Mouse (Mus musculus) midbrain, embryonic 13.5 days (tissue): ENCODE results near the gene Soat2. TPM values are rescaled to one million over a fixed set of nuclear protein-coding genes. Genes with fewer than 3 reads are reported as not detected.
"Not testable (repeated sequence)": the region's sequence is repeated elsewhere in the genome, so short reads cannot be mapped to it uniquely, and the experiment has no call there.

Experiments used
- ATAC-seq: fragments of 200-750 bp; cut with Nextera tagmentation; 2 replicates; pipeline ENCODE4 v1.8.0; 2017; ENCODE audit warnings: mild to moderate bottlenecking, moderate TSS enrichment, moderate library complexity
- H3K27ac ChIP-seq: fragments of 300-500 bp; sonication (generic); 2 replicates; pipeline ENCODE4 v1.5.1; 2015; ENCODE audit warnings: inconsistent platforms, mild to moderate bottlenecking, moderate library complexity
- H3K27me3 ChIP-seq: fragments of 300-500 bp; sonication (generic); 2 replicates; pipeline ENCODE4 v1.6.1; 2015; ENCODE audit warnings: mild to moderate bottlenecking, inconsistent platforms
- H3K36me3 ChIP-seq: fragments of 300-500 bp; sonication (generic); 2 replicates; pipeline ENCODE4 v1.6.1; 2015; ENCODE audit warnings: mild to moderate bottlenecking, inconsistent platforms
- H3K4me1 ChIP-seq: fragments of 300-500 bp; sonication (generic); replicated peaks from 2 replicates; pipeline ENCODE4 v1.6.1; 2015; ENCODE audit warnings: inconsistent platforms
- H3K4me2 ChIP-seq: fragments of 300-500 bp; sonication (generic); replicated peaks from 2 replicates; pipeline ENCODE4 v1.6.1; 2015; ENCODE audit warnings: moderate library complexity, mild to moderate bottlenecking, inconsistent platforms
- H3K4me3 ChIP-seq: fragments of 300-500 bp; sonication (generic); replicated peaks from 2 replicates; pipeline ENCODE4 v1.5.1; 2015; ENCODE audit warnings: mild to moderate bottlenecking, inconsistent platforms
- H3K9ac ChIP-seq: fragments of 300-500 bp; sonication (generic); replicated peaks from 2 replicates; pipeline ENCODE4 v1.6.1; 2015; ENCODE audit warnings: mild to moderate bottlenecking, inconsistent platforms
- H3K9me3 ChIP-seq: fragments of 300-500 bp; sonication (generic); 2 replicates; pipeline ENCODE4 v1.6.1; 2016; ENCODE audit warnings: mild to moderate bottlenecking, inconsistent platforms
- WGBS: fragments of 180-500 bp; shearing (Covaris S2); methylation state at CpG from one replicate; pipeline ENCODE4 v1.1.7; 2015; 5-methylcytosine and 5-hydroxymethylcytosine counted together
- polyA plus RNA-seq: library from polyadenylated mRNA; unstranded; fragments of >200 nt; fragmentation: Nextera tagmentation; extraction: Ambion mirVana; gene quantifications from 2 replicates; pipeline ENCODE4 v1.2.1, GENCODE M21; 2015

Gene Soat2
- polyA plus RNA-seq, 1 experiment from 2014 or later = not detected

GRCm38 (mm10) chr15:102141120-102141519, 9.2 kb upstream of the Soat2 start:
- Histone ChIP-seq H3K9ac (no peak overlapping the region), H3K27ac (no peak overlapping the region), H3K27me3 (peaks cover 42% of the 10 kb centered on the region), H3K36me3 (no peaks in the 10 kb centered on the region), H3K4me1 (peaks cover 14% of the 10 kb centered on the region), H3K9me3 (no peaks in the 10 kb centered on the region), H3K4me3 (no peak overlapping the region), H3K4me2 (no peak overlapping the region)
- WGBS = 94% methylated on average over 5 of the region's 5 CpGs
- no peak for ATAC-seq

GRCm38 (mm10) chr15:102142914-102143912, 7.1 kb upstream of the Soat2 start:
- Histone ChIP-seq H3K9me3 (no peaks in the 10 kb centered on the region), H3K4me1 (peaks cover 7% of the 10 kb centered on the region), H3K27ac (no peak overlapping the region), H3K36me3 (no peaks in the 10 kb centered on the region), H3K4me3 (no peak overlapping the region), H3K9ac (no peak overlapping the region), H3K4me2 (no peak overlapping the region), H3K27me3 (peaks cover 44% of the 10 kb centered on the region)
- no peak for ATAC-seq
- WGBS = 56% methylated on average over 23 of the region's 23 CpGs

DNA sequence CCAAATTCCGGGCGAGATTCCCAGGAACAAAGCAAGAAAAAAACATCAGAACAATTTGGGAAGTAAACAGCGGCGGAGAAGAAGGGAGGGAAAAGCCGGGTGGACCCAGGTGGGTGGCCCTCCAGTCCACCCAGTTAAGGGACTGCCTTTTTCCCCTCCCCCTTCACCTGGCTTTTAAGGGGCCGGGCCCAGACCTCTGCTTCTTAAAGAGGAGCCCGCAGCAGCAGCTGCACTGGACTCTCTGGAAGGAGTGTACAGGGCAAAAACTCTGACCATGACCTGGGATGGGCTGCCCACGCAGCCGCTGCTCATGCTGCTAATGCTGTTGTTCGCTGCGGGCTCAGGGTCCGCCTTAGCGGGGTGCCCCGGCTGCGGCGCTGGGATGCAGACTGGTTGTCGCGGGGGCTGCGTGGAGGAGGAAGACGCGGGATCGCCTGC, 6.0 kb upstream of the Soat2 start, which contains the start of gene Igfbp6:
Gene Igfbp6 (plus strand): TSS at position 89 of the 438 bp plus-strand sequence.
- peak within 1 kb of the TSS; percentile 20 for H3K4me3 ChIP-seq
- H3K4me2 ChIP-seq = peak within 1 kb of the TSS; percentile 38
- no peak within 1 kb of the TSS for H3K27ac ChIP-seq
- no peaks in the 10 kb centered on the region for H3K36me3 ChIP-seq
- H3K27me3 ChIP-seq = peaks cover 44% of the 10 kb centered on the region
- no peaks in the 10 kb centered on the region for H3K9me3 ChIP-seq
- peak within 1 kb of the TSS; percentile 42 for H3K9ac ChIP-seq
- H3K4me1 ChIP-seq = peaks cover 7% of the 10 kb centered on the region
- ATAC-seq = no peak
- WGBS = 3% methylated on average over 22 of the region's 22 CpGs

- peak overlapping the region; percentile 38 for H3K4me2 ChIP-seq
- no peak overlapping the region for H3K27ac ChIP-seq
- no peak for ATAC-seq
- peaks cover 7% of the 10 kb centered on the region for H3K4me1 ChIP-seq
- H3K9ac ChIP-seq = peak overlapping the region; percentile 42
- no peaks in the 10 kb centered on the region for H3K9me3 ChIP-seq
- H3K27me3 ChIP-seq = peaks cover 44% of the 10 kb centered on the region
- WGBS = 9% methylated on average over 18 of the region's 19 CpGs
- H3K36me3 ChIP-seq = no peaks in the 10 kb centered on the region
- H3K4me3 ChIP-seq = peak overlapping the region; percentile 20
These were observed 5.6 kb upstream of the Soat2 start for GRCm38 (mm10) chr15:102144726-102145125.

DNA sequence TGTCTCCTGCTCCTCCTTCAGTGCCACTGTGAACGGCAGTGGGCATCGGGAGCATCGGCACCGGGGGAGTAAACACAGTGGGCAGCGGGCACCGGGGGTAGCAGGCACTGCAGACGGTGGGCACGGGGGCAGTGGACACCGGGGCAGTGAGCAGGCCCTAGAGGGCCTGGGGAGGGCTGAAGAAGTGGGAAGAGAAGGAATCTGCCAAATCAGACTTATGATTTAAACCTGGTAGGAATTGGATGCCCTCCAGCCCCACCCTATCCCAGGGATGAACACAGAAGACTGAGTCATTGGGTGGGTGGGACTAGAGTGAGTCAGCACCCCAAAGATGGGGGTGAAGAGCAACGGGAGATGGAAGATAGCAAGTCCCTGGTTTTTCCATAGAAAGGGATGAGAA, 5.0 kb upstream of the Soat2 start:
- WGBS = 90% methylated on average over 10 of the region's 10 CpGs
- ATAC-seq = no peak
- no peak overlapping the region for H3K4me2 ChIP-seq

DNA sequence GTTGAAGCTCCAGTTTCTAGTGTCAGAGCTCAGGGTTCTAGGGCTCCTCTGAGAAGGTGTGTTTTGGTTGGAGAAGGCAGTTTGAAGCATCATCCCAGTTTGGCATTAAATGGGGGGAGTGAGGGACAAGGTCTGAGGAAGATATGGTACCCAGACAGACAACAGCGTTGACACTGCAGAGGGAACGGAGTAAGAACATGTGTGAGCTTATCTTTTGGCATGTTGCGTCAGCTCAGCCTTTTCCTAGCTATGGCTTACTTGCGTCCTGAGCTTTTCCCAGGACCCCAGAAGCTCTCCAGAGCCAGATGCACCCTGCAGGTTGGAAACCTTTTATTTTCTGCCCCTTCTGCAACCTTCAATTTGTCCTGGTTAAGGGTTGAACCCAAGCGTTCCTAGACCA, 4.2 kb upstream of the Soat2 start:
- H3K27me3 ChIP-seq = peaks cover 44% of the 10 kb centered on the region
- no peaks in the 10 kb centered on the region for H3K36me3 ChIP-seq
- no peak overlapping the region for H3K27ac ChIP-seq
- peaks cover 7% of the 10 kb centered on the region for H3K4me1 ChIP-seq
- no peak overlapping the region for H3K4me2 ChIP-seq
- H3K9ac ChIP-seq = no peak overlapping the region
- 88% methylated on average over 5 of the region's 5 CpGs for WGBS
- no peak overlapping the region for H3K4me3 ChIP-seq
- H3K9me3 ChIP-seq = no peaks in the 10 kb centered on the region
- no peak for ATAC-seq

More for the DNA sequence above, 5.0 kb upstream of the Soat2 start:
- H3K9me3 ChIP-seq = no peaks in the 10 kb centered on the region
- peaks cover 7% of the 10 kb centered on the region for H3K4me1 ChIP-seq
- no peak overlapping the region for H3K27ac ChIP-seq
- H3K9ac ChIP-seq = no peak overlapping the region
- H3K36me3 ChIP-seq = no peaks in the 10 kb centered on the region
- no peak overlapping the region for H3K4me3 ChIP-seq
- peaks cover 44% of the 10 kb centered on the region for H3K27me3 ChIP-seq

DNA sequence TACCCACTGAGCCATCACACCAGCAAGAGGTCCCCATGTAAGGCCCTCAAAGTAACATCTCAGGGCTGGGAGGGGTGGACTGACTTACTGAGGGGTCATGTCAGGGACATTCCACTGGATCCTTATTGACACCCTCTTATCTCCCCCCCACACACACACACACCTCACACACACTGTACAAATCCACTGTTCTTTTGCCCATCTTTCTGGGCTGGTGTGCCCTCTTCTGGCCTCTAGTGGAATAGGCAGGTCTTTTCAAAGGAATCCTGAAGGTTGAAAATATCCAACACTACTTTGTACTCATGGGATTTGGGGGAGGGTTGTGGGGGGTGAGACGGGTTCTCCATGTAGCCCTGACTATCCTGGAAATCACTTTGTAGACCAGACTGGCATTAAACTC, 3.4 kb upstream of the Soat2 start:
- ATAC-seq = no peak
- Histone ChIP-seq H3K27ac (no peak overlapping the region), H3K9me3 (no peaks in the 10 kb centered on the region), H3K4me1 (peaks cover 7% of the 10 kb centered on the region), H3K4me2 (no peak overlapping the region), H3K9ac (no peak overlapping the region), H3K27me3 (peaks cover 38% of the 10 kb centered on the region), H3K36me3 (no peaks in the 10 kb centered on the region), H3K4me3 (no peak overlapping the region)
- WGBS = 9% methylated on average over 1 of the region's 1 CpGs

DNA sequence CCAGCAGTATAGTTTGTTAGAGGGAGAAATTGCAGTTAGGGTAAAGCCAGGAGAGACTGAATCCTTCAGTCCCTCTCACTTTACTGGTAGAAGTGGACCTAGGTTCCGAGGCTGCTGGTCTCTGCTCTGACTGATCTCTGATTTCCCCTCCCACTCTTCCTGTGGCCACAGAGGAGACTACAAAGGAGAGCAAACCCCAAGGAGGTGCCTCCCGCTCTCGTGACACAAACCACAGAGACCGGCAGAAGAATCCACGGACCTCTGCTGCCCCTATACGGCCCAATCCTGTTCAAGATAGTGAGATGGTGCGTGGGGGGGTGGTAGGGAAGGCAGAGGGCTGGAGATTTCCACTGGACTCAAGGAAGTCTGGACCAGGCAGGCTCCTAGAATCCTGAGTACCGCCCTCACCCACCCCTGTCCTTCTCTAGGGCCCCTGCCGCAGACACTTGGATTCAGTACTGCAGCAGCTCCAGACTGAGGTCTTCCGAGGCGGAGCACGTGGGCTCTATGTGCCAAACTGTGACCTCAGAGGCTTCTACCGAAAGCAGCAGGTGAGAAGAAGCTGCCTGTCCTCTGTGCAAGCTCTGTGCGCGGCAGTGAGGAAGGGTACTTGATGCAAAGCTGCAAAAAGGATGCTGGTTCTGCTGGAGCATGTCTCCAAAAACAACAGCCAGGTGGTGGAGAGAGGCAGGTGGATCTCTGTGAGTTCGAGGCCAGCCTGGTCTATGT, 2.5 kb upstream of the Soat2 start:
- Histone ChIP-seq H3K4me3 (no peak overlapping the region), H3K4me1 (peaks cover 7% of the 10 kb centered on the region), H3K27me3 (peaks cover 31% of the 10 kb centered on the region), H3K9ac (no peak overlapping the region), H3K9me3 (no peaks in the 10 kb centered on the region), H3K4me2 (no peak overlapping the region), H3K36me3 (no peaks in the 10 kb centered on the region), H3K27ac (no peak overlapping the region)
- ATAC-seq = no peak
- WGBS = 73% methylated on average over 16 of the region's 16 CpGs

DNA sequence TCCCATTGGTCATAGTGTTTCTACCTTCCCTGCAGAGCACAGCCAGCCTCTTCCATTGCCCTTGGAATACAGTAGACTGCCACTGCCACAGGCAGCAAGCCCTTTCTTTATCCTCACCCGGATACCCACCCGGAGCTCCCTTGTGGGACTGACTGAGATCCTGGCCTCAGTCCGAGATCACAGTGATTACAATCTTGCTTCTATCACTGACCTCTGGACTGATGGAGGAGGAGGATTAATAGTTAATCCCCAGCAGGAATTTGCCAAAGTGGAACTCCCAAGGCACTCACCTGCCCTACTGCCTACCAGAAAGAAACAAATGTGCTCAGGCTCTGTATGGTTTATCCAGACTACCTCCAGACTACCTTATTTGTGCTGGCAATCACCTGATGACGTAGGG, 765 bp upstream of the Soat2 start:
- H3K9ac ChIP-seq = no peak overlapping the region
- WGBS = 57% methylated on average over 4 of the region's 4 CpGs
- peaks cover 1% of the 10 kb centered on the region for H3K4me1 ChIP-seq
- H3K27me3 ChIP-seq = peaks cover 17% of the 10 kb centered on the region
- H3K9me3 ChIP-seq = no peaks in the 10 kb centered on the region
- no peak overlapping the region for H3K4me2 ChIP-seq
- ATAC-seq = no peak
- H3K36me3 ChIP-seq = no peaks in the 10 kb centered on the region
- H3K27ac ChIP-seq = no peak overlapping the region
- no peak overlapping the region for H3K4me3 ChIP-seq

- 29% methylated on average over 4 of the region's 4 CpGs for WGBS
- H3K36me3 ChIP-seq = no peaks in the 10 kb centered on the region
- H3K9ac ChIP-seq = no peak overlapping the region
- no peaks in the 10 kb centered on the region for H3K27me3 ChIP-seq
- no peak for ATAC-seq
- H3K27ac ChIP-seq = no peak overlapping the region
- no peaks in the 10 kb centered on the region for H3K9me3 ChIP-seq
- no peak overlapping the region for H3K4me3 ChIP-seq
- H3K4me1 ChIP-seq = peaks cover 11% of the 10 kb centered on the region
- no peak overlapping the region for H3K4me2 ChIP-seq
These were observed 2.3 kb downstream of the Soat2 start for GRCm38 (mm10) chr15:102152646-102153045.

DNA sequence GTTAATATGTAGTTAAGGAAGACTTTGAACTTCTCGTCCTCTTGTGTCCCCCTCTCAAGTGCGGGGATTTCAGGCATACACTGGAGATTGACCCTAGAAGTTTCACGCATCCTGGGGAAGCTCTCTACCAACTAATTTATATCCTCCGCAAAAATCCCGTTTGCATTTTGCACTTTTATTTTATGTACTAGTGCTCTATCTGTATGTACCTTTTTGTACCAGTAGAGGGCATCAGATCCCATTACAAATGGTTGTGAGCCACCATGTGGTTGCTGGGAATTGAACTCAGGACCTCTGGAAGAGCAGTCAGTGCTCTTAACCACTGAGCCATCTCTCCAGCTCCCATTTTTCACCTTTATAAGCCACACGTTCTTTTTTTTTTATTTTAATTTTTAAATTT, 4.7 kb downstream of the Soat2 start:
- peaks cover 13% of the 10 kb centered on the region for H3K4me1 ChIP-seq
- not testable (repeated sequence) for H3K4me3 ChIP-seq, H3K27me3 ChIP-seq, ATAC-seq, H3K4me2 ChIP-seq, H3K9me3 ChIP-seq, H3K36me3 ChIP-seq, H3K9ac ChIP-seq, H3K27ac ChIP-seq
- 91% methylated on average over 6 of the region's 6 CpGs for WGBS

DNA sequence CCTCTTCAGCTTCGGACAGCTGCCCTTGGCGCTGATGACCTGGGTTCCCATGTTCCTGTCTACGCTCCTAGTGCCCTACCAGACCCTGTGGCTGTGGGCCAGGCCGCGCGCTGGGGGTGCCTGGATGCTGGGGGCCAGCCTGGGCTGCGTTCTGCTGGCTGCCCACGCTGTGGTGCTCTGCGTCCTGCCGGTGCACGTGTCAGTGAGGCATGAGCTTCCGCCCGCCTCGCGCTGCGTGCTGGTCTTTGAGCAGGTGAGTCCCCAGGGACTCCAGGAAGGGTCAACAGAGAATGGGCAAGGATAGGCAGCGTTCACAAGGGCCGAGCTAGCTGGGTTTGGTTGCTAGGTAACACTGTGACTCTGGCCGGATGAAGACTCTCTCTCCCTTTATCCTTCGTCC, 6.5 kb downstream of the Soat2 start:
- whole genome bisulfite sequencing = 23% methylated on average over 20 of the region's 20 CpGs
- H3K4me2 ChIP-seq = peak overlapping the region; percentile 15; the same call in 1 of the 2 replicates
- no peaks in the 10 kb centered on the region for H3K27me3 ChIP-seq
- H3K9ac ChIP-seq = 0 out of 2 replicates have a peak overlapping the region, but pooled peaks have one; percentile 19
- ATAC-seq = peak; percentile 75
- no peak overlapping the region for H3K4me3 ChIP-seq
- H3K4me1 ChIP-seq = peaks cover 13% of the 10 kb centered on the region
- H3K27ac ChIP-seq = no peak overlapping the region
- no peaks in the 10 kb centered on the region for H3K36me3 ChIP-seq
- no peaks in the 10 kb centered on the region; the same call in 1 of the 2 replicates for H3K9me3 ChIP-seq
